Mouse (Mus musculus) thymus, adult 2 months (tissue): ENCODE measurements around the gene Pnpla2.

Source experiments
- CTCF ChIP-seq: fragments of 200-500 bp; IDR thresholded peaks from 2 replicates; pipeline ENCODE4 v1.5.1; 2012; ENCODE audit warnings: mild to moderate bottlenecking, control low read depth, low read length, moderate library complexity, borderline replicate concordance; ENCODE audit not compliant: control insufficient read depth, poor library complexity, insufficient read depth; ENCODE audit errors: extremely low read depth
- POLR2A ChIP-seq: fragments of 200-500 bp; IDR thresholded peaks from 2 replicates; pipeline ENCODE4 v1.6.1; 2012; ENCODE audit warnings: mild to moderate bottlenecking, low read length, control low read depth, moderate library complexity; ENCODE audit not compliant: control insufficient read depth, poor library complexity, insufficient read depth; ENCODE audit errors: extremely low read depth

GRCm38 (mm10) chr7:141495940-141496339 is 40.9 kb downstream of the Pnpla2 start:
- TF ChIP-seq CTCF (no peak), POLR2A (no peak)
